Mouse (Mus musculus) bone marrow, adult 2 months (tissue): Measurements from ENCODE around the gene Krtap4-8. TPM values are rescaled to one million over a fixed set of nuclear protein-coding genes. Genes with fewer than 3 reads are reported as not detected.
"Not testable (repeated sequence)": the region's sequence is repeated elsewhere in the genome, so short reads cannot be mapped to it uniquely, and the experiment has no call there.

Experiments used
- H3K27ac ChIP-seq: fragments of 200-500 bp; 2 replicates; pipeline ENCODE4 v1.5.1; 2012; ENCODE audit warnings: low read depth, mild to moderate bottlenecking, control low read depth, inconsistent platforms, low read length; ENCODE audit not compliant: control insufficient read depth, poor library complexity, insufficient read depth
- H3K4me1 ChIP-seq: fragments of 200-500 bp; 2 replicates; pipeline ENCODE4 v1.6.1; 2011; ENCODE audit warnings: low read length; ENCODE audit not compliant: control insufficient read depth, insufficient read depth
- H3K4me3 ChIP-seq: fragments of 200-500 bp; replicated peaks from 2 replicates; pipeline ENCODE3; 2011; ENCODE audit warnings: mild to moderate bottlenecking, low read depth, low read length, control low read depth; ENCODE audit not compliant: control insufficient read depth
- CTCF ChIP-seq: fragments of 200-500 bp; IDR thresholded peaks from 2 replicates; pipeline ENCODE4 v1.5.1; 2011; ENCODE audit warnings: low read length, control low read depth; ENCODE audit not compliant: control insufficient read depth, insufficient read depth
- POLR2A ChIP-seq: fragments of 200-500 bp; IDR thresholded peaks from 2 replicates; pipeline ENCODE4 v1.6.1; 2011; ENCODE audit warnings: low read depth, mild to moderate bottlenecking, control low read depth, low read length, borderline replicate concordance; ENCODE audit not compliant: control insufficient read depth
- WGBS: fragments of 180-500 bp; shearing (Covaris S2); methylation state at CpG from one replicate; pipeline ENCODE4 v1.1.7; 2018; 5-methylcytosine and 5-hydroxymethylcytosine counted together
- polyA plus RNA-seq: library from polyadenylated mRNA; stranded (reverse); fragments of >200 nt; gene quantifications from 2 replicates; pipeline ENCODE4 v1.2.4, GENCODE M21; 2011; ENCODE audit warnings: low replicate concordance; ENCODE audit not compliant: missing spikeins, insufficient read depth, insufficient read length

Krtap4-8 gene
- not detected in 2 replicates for polyA plus RNA-seq

- H3K4me3 ChIP-seq: no peak within 1 kb of the TSS
- 87% methylated on average over 2 of the region's 2 CpGs for WGBS
- TF ChIP-seq POLR2A: no peak
- TF ChIP-seq CTCF: no peak
- no peaks in the 10 kb centered on the region for H3K4me1 ChIP-seq
- H3K27ac ChIP-seq: no peak within 1 kb of the TSS
These were observed at the start of gene Krtap4-8 for GRCm38 (mm10) chr11:99780604-99781003. Gene Krtap4-8, minus strand, starts transcription at chr11:99780704.

GRCm38 (mm10) chr11:99815566-99815965 lies 35.1 kb upstream of the Krtap4-8 start, which contains the start of gene Gm11564:
Gene Gm11564, minus strand, starts transcription at chr11:99815666.
- 66% methylated on average over 2 of the region's 2 CpGs for WGBS

GRCm38 (mm10) chr11:99809792-99810191 lies 29.3 kb upstream of the Krtap4-8 start, which contains the start of gene Krtap4-13:
Gene Krtap4-13, minus strand, starts transcription at chr11:99809892.
- H3K4me3 ChIP-seq, H3K4me1 ChIP-seq, H3K27ac ChIP-seq: not testable (repeated sequence)

More at GRCm38 (mm10) chr11:99815566-99815965, 35.1 kb upstream of the Krtap4-8 start, which contains the start of gene Gm11564:
- not testable (repeated sequence) for H3K4me3 ChIP-seq, H3K4me1 ChIP-seq, H3K27ac ChIP-seq

DNA sequence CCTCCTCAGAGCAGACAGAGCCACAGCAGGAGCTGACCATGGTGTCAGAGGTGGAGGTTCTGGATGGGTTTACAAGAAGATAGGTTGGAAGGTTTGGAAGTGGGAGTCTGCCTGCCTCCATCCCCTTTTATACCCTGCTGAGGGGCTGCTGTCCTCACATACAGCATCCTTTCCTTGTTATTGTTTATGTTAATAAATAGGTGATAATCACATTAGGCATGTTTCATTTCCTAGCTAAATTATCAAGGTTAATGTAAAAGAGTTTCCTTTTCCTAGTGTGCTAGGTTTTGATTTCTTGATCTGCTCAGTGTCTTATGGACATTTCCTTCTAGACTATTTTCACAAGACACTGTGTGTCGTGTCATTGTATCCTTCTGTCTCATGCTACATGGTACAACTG lies 23.8 kb upstream of the Krtap4-8 start, which contains the start of gene Gm11554:
Gm11554 (minus strand) TSS at position 101 of the 400 bp plus-strand sequence.
- H3K4me3 ChIP-seq, H3K27ac ChIP-seq, H3K4me1 ChIP-seq: not testable (repeated sequence)
- WGBS: no CpG with 5 or more reads among the region's 1 CpGs

- no CpG with 5 or more reads among the region's 1 CpGs for WGBS
- H3K4me1 ChIP-seq, H3K4me3 ChIP-seq, H3K27ac ChIP-seq: not testable (repeated sequence)
These were observed 18.3 kb upstream of the Krtap4-8 start, which contains the start of gene Gm11569 for GRCm38 (mm10) chr11:99798832-99799231. Gene Gm11569, minus strand, starts transcription at chr11:99798932.

GRCm38 (mm10) chr11:99793367-99793766 lies 12.9 kb upstream of the Krtap4-8 start, which contains the start of gene Gm11596:
Gene Gm11596, minus strand, starts transcription at chr11:99793467.
- 66% methylated on average over 2 of the region's 2 CpGs for WGBS
- TF ChIP-seq CTCF: no peak
- no peak for TF ChIP-seq POLR2A
- Histone ChIP-seq H3K27ac (no peak within 1 kb of the TSS), H3K4me3 (no peak within 1 kb of the TSS), H3K4me1 (no peaks in the 10 kb centered on the region)

DNA sequence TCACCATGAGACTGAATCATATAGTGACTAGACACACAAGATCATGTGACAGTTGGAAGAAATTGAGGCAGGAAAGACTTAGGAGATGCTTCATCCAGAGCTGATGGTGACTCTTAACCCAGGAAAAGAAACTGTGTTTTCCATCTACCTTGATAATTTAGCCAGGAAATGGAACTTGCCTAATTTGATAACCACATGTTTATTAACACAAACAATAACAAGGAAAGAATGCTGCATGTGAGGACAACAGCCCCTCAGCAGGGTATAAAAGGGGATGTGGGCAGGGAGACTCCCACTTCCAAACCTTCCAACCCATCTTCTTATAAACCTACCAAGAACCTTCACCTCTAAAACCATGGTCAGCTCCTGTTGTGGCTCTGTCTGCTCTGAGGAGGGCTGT lies 4.4 kb upstream of the Krtap4-8 start, which contains the start of gene Krtap4-9:
Krtap4-9 (plus strand) TSS at position 301 of the 400 bp plus-strand sequence.
- not testable (repeated sequence) for H3K27ac ChIP-seq, H3K4me1 ChIP-seq, H3K4me3 ChIP-seq

- H3K4me1 ChIP-seq: no peaks in the 10 kb centered on the region
- no peak overlapping the region for H3K27ac ChIP-seq
- H3K4me3 ChIP-seq: no peak overlapping the region
- 72% methylated on average over 7 of the region's 7 CpGs for WGBS
- TF ChIP-seq CTCF (no peak), POLR2A (no peak)
These were observed 2.1 kb downstream of the Krtap4-8 start for GRCm38 (mm10) chr11:99778401-99778800.

DNA sequence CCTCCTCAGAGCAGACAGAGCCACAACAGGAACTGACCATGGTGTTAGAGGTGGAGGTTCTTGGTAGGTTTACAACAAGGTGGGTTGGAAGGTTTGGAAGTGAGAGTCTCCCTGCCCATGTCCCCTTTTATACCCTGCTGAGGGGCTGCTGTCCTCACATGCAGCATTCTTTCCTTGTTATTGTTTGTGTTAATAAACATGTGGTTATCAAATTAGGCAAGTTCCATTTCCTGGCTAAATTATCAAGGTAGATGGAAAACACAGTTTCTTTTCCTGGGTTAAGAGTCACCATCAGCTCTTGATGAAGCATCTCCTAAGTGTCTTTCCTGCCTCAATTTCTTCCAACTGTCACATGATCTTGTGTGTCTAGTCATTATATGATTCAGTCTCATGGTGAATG lies 7.7 kb downstream of the Krtap4-8 start, which contains the start of gene Gm11595:
Gm11595 (minus strand) TSS at position 101 of the 400 bp plus-strand sequence.
- H3K4me1 ChIP-seq, H3K4me3 ChIP-seq, H3K27ac ChIP-seq: not testable (repeated sequence)

DNA sequence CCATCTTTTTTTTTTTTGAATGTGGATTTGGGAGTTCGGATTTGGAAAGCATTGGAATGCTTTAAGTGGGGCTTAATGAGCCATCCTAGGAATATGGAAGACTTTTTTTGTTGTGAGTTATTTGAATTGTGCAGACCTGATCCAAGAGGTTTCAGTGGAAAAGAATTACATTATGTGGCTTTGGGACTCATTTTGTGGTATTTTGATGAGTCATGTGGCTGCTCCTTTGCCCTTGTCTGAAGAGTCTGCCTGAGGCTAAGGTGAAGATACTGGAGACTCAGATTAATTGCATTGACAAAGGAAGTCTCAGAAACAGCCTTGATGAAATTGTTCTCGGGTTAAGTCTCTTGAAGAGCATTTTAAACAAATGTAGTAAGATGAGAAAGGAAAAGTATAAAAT lies 12.1 kb downstream of the Krtap4-8 start:
- no peak for TF ChIP-seq CTCF
- TF ChIP-seq POLR2A: no peak
- Histone ChIP-seq H3K27ac (no peak overlapping the region), H3K4me3 (no peak overlapping the region), H3K4me1 (no peaks in the 10 kb centered on the region)
- WGBS: 62% methylated on average over 2 of the region's 2 CpGs
